Mouse (Mus musculus) spleen, adult 18-20 months (tissue): ENCODE measurements at regions not wholly inside any gene's neighbourhood (a gene's known extent, or its start where the extent isn't known, plus 50 kb on each side); places are given as distances from the start of the nearest gene placed in this dataset.

Experiments
- DNase-seq, 2 experiments: peaks; one replicate each; pipeline ENCODE4 v3.0.0; 2022; ENCODE audit warnings: mixed read lengths in 2 of 2

DNA sequence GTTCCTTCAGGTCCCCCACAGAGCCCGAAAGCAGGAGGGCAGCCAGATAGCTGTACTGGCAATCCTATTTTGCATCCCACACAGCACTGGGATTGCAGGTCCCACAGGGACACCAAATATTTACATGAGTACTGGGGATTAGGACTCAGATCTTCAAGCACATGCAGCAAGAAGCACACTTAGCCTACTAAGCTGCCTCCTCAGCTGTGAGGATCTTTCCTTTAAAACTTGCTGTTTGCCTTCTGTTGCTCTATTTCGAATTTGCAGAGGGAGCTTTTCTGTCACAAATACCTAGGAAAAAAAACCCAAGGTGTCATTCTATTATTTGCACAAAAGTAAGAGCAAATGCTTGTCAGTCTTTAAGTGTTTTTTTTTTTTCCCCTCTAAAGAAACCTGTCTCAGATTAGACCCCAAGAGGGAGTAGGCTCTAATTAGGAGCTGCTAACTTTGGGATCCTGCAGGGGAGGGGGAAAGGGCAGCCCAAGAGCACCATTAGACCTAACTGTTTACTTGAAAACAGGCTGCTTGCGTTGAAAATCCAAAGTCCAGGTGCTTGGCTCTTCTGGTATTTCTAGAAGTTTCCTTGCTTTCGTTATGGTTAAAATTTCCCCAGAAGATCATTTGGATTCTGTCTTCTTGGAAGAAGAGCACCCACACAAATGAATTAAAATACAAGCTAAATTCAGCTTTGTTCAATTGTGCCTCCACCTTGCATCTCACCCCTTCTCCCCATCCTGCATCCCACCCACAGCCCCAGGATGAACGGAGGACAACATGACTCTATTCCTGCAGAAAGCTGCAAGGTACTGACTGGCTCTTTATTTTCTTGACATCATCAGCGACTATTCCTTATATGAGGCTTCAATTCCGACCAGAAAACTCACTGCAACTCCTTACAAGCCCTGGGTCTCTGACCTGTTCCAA, 215.5 kb downstream of the Kcnj2 start:
- DNase-seq, result no peak

DNA sequence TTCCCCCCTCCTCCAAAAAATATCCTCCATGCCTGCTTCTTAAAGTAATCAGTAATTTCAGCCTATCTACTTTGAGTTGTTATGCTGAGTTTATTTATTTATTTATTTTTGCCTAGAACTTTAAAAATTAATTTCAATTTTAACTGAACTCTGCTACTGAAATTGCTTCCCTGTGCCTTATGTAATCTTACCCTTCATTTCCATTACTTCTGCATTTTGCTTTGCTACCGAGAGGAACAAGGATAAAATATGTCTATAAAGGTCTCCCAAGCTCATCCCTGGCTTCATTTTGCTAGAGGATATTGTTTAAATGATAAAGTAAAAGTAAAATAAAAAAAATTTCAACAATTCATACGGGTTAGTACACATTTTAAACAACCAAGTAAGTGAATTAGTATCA, 216.3 kb downstream of the Kcnj2 start:
- no peak for DNase-seq

DNA sequence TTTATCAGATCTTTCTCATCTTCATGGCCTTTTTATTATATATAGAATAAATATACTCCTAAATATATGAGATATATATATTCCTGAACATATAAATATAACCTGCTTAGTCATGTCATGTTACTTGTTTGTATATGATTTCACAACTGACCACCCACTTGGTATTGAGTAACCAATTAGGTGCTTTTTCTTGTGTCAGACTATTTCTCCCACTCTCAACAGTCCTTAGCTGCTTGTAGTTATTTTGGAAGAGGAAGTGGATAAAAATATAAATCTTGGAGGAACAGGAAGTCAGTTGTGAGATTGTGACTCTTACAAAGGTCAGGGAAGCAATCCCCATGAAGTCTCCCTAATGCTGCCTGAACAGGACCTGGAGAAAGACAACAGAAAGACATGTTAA, 224.6 kb downstream of the Kcnj2 start:
- DNase-seq, result no peak

DNA sequence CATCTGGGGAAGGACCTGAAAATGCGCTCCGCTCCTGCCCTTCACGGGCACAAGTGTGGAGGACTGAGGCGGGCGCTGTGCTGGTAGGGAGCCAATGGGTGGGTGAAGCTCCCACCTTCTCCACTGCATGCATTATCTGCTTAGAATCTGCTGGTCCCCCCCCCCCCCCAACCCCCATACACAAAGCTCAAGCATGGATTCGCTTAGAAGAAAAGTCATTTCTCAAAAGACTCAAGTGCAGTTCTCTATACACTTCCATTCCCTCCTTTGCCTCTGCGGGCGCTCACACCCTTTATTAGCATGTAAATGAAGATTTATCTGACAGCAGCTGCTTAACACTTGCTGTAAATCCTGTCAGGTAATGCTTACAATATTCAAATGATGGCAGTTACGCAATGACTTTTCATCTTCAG, 230.4 kb downstream of the Kcnj2 start:
- no peak for DNase-seq

DNA sequence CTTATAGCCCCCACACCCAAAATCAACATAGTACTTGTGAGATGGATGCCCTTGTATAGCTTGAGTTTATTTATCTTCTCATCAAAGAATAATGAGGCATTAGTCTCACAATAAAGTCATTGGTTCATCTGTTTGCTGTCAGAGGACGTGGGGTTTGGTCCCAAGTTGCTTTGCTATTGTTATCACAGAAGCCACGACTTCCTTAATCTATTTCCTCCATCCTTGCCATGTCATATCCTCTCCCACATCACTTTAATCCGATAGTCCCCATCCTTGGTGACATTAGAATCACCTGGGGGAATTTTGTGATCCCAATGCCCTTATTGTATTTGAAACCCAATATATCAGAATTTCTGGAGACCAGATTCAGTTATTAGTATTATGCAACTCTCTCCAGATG, 246.8 kb downstream of the Kcnj2 start:
- no peak for DNase-seq

DNA sequence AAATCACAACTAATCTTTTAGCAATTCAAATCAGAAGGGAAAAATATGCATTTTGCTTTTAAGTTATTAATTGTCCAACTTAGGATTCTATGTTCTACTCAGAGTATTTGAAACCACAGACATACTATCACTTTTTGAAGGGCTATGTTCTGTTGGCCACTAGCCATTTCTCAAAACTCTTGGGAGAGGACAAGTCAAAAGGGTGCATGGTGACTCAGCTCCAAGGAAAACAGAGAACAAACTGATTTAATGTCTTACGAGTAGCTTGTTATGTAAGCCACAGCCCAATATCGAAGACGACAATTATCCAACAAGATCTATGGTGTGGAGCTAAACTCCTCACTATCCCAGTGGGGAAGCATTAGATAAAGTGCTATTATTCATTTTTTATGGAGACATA, 247.6 kb downstream of the Kcnj2 start:
- DNase-seq, result no peak

DNA sequence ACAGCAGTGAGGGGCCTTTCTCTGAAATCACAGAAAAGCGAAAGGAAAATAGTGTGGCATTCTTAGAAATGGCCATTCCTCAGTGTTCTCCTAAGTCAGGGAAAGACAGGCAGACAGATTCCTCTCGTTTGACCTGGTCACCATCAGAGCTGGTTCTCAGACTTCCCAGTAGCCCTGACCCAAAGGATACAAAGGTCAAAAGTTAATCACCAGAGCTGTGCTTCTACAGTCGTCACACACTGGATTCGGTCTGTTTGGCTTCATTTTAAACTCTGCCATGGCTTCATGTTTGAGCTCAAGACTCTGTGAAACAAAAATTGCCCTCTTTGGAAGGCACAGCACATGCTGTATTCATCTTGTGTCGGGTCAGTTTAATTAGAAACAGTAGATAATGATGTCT, 255.6 kb downstream of the Kcnj2 start:
- DNase-seq, result no peak

DNA sequence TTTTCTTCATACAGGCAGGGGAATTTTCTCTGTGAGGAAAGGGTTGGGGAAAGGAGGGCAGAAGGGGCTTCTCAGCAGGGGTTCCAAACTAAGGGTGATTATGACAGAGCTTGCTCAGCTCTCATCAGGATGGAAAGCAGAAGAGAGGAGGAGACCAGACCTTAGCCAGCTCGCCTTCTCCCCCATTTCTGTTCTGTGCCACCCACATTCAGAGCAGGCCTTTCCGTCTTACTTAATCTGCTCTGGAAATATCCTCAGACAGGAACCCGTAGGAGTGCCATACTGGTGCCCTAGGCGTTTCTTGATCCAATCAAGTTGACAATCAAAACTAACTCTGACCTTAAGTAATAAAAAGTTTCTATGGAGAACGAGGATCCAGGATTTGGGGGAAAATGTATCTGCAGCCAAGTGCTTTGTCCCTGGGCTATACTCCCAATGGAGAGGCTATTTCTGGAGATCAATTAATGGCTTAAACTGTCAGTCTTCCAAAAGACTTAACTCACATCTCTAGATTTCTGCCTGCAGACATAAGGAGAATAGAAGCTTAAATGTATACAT, 258.6 kb downstream of the Kcnj2 start:
- no peak for DNase-seq

DNA sequence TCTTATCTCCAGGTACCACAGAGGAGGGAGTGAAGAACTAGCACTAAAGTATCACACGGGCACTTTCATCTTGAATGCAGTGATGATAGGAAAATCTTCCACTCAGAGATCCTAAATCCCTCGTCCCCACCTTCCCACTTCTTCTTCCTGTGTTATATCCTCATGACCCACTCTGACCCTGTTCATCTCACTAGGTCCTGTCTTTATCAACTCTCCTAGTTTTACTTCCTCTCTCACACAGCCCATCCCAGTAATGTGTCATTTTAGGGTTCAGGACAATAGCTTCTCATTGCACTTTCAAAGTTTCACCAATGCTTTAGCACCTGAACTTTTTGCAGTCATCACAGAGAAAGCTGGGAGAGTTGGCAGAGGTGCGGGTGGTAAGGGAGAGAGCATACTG, 261.0 kb downstream of the Kcnj2 start:
- no peak for DNase-seq

DNA sequence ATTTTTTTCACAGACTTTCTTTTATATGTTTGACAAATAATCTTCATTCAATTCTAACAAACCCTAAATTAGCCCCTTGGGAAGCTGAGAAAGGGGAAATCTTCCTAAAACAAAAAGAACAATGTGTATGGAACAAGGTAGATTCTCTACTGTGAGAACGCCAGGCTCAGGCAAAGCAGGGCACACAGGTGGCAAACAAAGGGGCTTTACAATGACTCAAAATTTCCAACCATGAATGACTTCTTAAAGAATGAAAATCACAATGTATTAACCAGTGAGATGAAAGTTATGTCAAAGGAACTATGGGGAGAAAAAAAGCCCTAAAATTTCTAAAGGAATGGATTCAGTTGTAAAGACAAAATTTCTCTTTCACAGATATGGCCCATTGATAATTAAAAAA, 262.3 kb downstream of the Kcnj2 start:
- no peak for DNase-seq

DNA sequence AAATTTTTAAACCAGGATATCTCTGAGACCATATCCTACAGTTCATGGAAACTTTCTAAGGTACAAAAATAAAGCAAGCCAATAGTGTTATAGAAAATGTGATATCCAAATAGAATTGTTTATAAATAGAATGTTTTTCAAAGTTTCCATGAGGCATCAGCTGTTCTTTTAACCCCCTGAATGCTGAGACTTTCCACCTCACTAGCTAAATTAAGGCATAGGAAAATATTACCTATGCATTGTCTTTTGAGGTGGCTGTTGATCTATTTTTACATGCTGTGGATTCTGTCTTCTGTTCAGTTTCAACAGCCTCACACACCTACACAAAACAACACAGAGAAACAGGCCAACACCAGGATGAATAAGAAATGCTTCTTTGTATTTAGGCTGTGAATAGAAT, 265.6 kb downstream of the Kcnj2 start:
- DNase-seq, result no peak

DNA sequence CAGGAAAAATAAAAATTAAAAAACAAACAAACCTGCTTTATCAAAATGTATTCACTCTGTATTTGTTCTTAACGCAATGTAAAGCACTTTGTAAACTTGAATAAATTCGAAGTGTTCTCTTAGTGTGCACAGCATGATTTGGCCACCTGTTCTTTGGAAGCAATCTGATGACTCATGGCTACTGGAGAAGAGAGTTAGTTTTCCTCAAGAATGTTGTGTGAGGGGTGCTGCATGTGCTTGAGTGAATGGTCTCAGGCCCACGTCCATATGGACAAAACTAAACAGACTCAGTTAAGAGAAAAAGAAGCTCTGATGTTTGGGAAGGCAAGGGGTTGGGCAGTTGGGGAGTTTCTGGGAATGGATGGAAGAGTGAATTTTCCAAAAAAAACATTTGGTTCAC, 267.1 kb downstream of the Kcnj2 start:
- DNase-seq, result no peak

DNA sequence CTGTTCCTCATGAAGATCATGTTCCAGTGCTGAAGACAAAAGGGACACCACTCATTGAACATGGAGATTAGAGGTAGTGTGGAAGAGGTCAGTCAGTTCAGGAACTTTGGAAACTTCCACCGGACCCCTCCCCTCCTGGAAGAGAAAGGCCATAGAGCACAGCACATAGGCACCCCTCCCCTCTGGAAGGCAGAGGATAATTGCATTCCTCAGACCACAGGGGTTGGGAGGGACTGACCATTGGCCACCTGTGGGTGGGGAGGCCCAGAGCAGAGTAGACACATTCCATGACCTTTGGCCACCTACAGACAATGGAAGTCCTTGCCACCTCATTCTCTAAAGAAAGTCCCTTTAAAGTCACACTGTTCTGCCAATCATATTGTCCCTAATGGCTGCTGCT, 281.6 kb downstream of the Kcnj2 start:
- DNase-seq, result no peak

DNA sequence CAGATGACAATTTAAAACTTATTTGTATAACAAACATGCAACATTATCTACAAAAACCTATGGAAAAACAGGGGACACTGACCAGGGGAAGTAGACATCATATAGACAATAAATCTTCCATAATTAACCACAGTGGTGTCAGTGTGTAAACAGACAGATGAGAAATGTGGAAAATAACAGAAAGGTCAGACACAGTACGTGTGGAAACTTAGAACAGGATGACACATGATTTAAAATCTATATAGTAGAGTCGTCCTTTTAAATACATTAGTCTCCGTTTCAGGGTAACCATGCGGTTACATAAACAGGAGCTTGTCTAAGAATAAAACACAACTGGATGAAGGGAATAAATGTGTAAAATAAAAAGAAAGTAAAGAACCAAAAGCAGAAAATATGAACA, 284.1 kb downstream of the Kcnj2 start:
- no peak for DNase-seq

DNA sequence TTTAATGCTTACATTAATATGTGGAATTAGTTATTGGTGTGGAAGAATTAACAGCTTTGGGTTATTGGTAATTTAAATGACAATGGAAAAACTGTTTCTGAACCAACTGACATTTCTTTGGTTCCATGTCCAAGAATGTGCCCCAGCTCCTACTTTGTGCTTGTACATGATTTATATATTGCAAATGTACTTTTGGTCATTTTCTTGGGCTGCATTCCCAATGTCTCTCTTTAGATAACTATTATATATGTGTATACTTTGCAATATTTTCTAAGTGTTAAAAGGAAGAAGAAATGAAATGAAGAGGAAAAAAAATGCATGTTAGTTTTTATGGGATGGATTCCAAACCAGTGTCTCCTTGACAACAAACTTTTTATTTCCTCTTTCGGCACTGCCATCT, 297.4 kb downstream of the Kcnj2 start:
- no peak for DNase-seq

DNA sequence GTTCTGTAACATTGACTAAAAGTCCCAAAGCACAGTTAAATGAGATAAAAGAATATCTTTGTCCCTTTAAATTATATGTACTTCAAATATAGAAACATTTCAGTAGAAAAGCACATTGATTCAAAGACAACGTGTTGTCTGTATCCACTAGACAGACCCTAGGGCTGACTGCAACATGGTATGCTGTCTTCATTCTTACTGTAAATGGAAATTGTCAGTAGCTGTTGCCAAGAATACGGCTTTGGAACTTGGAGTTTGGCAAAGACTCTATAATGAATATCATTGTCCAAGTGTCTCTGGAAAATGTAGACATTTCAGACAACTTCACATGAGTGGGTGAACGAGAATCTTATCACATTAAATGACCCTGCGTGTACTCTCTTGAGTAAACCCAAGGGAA, 311.2 kb downstream of the Kcnj2 start:
- DNase-seq, result no peak

DNA sequence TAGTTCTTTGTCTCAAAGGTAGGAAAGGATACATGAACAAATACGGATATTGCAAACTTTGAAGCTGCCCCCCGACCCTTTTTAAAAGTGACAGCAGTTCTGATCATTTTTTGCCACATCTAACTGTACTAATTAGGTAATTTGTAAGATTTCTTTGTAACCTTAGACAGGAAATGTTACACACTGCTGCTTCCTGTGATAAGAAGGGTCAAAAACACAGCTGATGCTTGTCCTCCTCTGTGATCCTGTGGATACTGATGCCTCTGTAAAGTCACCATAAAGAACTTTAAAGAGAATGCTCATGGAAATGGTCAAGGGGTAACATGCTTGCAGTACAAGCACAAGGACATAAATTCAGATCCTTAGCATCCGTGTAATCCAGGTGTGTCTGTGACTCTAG, 313.9 kb downstream of the Kcnj2 start:
- no peak for DNase-seq

DNA sequence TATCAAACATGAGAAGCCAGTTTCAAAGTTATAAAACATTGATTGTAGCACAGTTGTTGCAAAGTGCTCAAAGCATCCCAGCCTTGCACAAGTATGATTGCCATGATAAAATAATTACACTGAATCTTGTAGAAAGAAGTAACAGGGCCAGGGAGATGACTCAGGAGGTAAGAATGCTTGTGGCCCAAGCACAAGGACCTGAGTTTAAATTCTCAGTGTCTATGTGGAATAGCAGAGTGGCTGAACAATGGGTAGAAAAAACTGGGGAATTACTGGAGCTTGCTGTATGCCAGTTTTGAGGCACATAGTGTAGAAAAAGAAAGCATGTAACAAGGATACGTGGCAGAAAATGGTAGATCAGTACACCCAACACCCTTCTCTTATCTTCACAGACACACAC, 332.7 kb downstream of the Kcnj2 start:
- DNase-seq, result no peak

DNA sequence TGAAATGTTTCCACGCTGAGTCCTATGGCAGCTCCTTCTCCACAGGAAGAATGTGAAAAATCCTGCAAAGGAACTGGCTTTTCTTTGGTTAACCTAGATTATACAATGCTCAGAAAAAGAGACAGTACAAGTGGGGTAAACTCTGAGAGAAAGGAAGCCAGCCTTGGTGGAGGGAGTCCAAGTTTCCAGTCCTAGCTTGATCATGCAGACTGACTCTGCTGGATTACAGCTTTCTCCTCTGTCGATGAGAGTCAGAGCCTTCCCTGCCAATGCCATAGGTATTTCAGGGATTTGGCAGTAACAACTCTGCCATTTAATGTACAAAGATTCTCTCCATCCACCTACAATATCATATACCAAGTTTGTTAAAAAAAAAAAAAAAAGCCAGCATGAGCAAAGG, 343.3 kb downstream of the Kcnj2 start:
- DNase-seq, result no peak

DNA sequence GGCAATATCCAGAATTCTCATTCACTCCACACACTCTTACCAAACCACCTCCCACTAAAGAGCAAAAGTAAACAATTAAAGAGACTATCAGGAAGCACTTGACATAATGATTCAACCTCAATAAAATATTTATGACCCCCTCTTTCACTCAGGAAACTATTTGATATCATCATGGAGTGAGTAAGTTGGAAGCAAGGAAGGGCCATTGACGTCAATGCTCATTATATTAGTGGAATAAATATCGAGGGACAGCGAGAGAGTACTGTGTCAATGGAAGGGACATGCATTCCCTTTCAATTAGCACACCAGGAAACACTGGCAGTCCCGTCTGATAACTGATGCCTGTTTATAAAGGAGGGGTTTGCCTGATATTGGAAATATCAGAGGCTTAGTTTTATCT, 358.9 kb downstream of the Kcnj2 start:
- no peak for DNase-seq

DNA sequence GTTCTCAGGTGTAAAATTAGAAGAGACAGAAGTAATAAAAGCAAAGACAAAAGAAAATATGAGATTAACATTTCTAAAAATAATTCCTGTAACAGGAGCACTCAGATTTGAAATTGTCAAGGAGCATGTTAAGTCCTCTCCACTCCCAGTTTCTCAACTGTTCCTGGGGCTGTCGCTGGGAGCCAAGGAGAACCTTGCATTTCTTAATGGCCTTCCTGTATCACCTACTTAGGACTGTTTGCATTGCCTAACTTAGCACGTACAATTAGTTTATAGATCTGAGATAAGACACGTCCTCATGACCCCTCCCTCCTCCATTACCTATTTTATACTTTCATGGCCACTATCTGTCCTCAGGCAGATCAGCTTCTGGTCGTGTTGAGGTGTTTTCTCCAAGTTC, 360.8 kb downstream of the Kcnj2 start:
- DNase-seq, result no peak

DNA sequence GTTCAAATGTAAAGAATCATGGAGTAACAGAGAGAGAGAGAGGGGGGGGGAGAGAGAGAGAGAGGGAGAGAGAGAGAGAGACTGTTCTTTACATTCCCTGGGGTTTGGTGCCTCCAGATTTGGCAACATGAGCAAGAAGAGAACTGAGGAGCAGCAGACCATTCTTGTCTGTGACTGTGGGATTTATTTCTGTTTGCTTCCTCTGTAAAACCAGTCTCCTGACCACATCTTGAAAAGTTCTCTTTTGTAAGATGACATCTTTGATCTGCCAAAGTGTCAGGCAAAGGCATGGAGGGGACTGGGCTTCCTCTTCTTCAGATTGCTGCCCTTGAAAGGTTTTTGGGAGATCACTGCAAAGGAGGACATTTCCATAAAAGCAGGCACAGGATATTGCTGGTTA, 376.3 kb downstream of the Kcnj2 start:
- no peak for DNase-seq

DNA sequence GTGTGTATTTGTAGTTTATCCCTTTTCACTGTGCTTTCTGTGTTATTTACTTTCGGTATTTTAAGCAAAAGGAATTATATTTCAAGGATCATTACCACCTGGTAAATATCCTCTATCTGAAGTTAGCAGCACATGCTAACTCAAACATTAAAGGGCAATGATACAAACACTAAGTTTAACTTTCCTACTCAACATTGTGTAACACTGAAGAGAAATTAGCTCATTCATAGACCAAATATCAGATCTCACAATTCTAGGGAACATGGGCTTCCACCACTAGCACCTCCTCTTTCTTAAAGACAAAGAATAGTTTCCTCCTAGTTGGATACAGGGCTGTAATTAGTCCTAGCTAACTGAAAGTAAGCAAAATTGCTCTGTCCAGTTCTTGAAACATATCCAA, 377.4 kb downstream of the Kcnj2 start:
- no peak for DNase-seq

DNA sequence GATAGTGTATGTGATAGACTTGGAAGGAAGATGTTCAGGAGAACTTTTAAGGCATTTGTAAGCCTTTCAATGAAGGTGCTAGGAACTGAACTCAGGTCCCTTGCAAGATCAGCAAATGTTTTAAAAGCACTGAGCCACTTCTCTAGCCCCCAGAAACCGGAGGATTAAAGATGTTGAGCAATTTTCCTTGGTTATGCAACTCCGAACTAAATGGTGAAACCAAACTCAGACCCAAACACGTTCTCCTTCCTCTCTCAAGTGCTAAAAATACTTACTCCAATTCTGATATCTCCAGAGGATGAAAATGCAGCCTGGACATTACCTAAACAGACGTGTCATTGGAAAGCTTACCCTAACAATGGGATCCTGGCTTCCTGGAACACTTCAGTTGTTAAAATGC, 378.8 kb downstream of the Kcnj2 start:
- DNase-seq, result no peak

DNA sequence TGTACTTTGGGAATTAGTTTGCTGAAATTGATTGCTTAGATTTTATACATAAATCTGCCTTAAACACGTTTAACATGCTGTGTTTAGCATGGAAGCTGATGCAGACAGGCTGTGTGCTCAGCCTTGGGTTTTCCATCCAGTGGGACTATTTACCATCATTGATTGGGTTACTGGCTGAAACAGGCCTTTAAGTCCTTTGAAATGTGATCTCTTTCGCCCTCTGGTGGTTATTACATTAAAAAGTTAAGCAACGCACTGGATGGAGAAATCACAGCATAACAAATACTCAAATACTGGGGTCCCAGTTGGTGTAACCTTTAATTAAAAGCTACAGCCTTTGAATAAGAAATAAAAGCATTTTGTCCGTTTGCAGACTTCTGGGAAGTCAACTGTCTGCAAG, 379.8 kb downstream of the Kcnj2 start:
- DNase-seq, result no peak
